Mouse (Mus musculus) left cerebral cortex, adult 11 months (tissue): ENCODE results near the gene Hoxa5.

Source experiments
- DNase-seq: peaks from one replicate; pipeline ENCODE4 v3.0.0; 2022; ENCODE audit warnings: low spot score

Hoxa5 gene

DNA sequence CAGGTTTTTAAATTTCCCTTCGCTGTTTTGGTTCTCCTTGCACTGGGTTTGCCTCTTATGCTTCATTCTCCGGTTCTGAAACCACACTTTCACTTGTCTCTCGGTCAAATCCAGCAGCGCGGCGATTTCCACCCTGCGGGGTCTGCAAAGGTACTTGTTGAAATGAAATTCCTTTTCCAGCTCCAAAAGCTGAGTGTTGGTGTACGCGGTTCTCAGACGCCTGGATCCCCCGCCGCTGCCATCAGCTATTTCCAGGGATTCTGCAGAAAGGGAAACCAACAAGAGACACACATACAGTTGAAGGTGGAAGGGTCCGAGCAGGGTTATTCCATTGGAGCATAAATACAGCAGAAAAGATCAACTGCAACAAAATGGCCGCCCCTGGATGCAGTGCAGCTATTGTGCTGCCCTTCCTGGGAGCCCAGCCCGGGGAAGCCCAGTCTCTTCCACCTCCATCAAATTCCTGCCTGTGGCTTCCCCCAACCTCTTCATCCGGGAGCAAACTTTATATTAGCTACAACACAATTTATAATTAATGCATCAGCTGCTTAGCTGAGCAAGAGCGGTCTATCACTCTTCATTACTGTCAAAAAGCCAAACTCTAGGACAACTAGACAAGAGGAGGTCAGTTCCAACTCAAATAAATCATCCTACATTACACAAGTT is 40.9 kb downstream of the Hoxa5 start:
- DNase-seq = no peak

DNA sequence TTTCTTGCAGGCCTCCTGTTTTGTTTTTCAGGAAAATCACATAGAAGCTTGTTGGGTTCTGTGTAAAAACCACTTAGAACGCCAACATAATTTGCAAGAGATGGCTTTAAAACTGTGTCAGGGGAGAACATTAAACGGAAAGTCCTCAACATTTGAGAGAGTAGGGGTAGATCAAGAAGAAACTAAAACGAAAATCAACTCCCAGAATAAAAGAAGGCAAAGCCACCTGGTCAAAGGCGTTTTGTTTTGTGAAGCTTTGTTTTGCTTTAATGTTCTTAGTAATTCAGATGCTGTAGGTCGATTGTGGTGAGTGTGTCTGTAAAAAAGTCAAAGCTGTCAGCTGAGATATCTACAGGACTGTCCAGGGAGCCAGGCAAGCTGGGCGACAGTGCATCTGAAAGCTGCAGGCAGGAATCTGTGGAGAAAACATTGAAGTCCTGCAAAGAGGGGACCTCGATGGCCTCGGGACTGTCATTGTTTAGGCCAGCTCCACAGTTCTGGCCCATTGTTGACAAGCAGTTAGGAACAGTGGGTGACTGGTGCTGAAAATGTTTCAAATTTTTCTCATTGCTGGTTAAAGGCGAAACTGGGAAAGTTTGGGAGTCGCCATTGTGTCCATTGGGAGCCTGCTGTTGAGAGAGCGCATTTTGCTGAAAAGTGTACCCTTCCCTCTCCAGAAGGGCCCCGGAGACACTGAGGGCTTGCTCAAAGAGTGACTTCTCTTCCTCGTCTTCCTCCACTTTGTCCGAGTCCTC is 41.6 kb downstream of the Hoxa5 start:
- no peak for DNase-seq

DNA sequence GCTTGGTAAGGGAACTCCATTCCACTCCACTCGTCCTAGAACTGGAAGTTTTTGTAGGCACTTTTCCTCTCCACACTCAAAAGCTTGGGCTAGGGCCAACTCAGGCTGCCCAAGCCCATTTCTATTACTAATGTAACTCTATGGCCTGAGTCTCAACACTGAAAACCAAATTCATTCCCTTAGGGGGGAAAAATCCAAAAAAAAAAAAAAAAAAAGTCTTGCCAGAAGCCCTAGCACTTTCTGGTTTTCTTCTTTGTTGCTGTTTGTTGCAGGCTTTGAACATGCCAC is 42.4 kb downstream of the Hoxa5 start:
- no peak for DNase-seq

DNA sequence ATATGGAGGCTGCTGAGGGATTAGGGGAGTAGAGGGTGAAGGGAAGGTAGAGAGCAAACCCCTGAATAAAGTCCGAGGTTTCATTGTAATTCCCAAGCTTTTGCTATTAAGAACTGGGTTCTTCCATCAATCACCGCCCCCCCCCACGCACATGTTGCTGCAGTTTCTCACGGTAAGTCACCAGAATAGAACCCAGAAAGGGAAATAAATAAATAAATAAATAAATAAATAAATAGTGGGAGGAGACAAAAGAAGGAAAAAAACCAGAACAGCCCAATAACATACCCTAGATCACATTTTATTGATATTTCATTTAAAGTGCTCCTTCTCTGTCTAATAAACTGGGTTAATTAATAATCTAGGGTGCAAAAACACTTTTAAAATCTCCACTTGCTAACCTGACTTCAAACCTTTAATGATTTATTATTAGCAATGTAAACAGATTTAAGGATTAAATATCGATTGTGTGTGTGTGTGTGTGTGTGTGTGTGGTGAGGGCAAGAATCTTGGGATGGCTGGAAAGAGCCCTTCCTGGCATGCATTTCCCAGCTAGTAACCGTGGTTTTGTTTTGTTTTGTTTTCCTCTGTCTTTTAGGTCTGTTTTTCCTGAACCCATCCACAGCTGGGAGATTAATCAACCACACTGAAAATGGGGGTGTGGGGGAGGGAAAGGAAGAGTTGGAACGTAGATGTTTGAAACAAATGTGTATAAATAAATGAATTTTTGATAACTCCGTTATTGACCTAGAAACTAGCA is 42.9 kb downstream of the Hoxa5 start:
- no peak for DNase-seq

DNA sequence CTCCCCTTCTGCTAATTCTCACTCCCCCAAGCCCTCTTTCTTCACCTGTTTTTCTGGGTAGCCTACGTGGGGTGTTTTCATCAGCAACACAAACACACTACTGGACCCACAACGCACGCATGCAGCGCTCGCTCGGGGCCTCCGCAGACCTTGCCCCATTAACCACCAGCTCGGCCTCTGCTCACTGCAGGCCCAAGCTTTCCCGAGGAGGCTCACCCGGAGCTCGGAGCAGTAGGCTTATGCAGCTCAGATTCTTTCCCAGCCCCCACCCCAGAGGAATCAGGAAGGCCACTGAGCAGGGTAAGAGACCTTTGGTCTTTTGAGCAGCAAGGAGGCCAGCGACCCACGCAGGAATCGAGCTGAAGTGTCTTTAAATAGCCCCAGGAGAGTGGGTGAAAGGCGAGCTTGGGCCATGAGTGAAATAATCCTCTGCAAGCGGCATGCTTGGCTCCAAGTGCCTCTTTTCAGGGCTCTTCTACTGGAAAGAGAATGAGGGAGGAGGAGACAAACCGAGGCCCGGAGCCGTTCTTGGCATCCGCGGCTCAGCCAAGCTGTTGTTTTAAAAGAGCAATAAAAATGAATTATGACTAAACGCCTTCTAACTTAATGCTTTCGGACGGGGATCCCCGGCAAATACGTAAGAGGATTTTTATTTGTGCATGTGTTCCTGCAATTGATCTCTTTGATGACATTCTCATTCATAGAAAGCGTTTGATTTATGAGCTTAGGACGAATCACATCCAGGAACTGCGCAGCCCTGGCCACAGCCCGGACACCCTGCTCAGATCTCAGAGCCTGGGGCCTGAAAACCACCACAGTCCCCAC is 43.7 kb downstream of the Hoxa5 start:
- DNase-seq = no peak

DNA sequence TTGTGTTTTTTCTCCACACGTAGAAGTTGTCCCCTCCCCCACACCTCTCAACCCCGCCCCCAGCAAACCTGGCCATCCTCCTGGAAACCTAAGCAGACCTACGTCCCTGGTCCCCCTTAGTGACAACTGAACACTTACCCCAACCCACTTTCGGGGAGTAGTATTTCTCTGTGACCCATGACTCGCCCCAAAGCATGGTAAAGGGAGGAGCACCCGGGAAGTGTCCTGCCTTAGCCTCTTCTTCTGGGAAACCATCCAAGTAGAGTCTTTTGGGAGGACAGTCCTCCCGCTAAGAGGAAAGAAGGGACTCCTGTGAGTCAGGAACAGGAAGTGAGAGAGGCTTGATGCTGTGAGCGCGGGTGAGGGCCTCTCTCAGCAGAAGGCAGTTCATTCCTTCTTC is 44.4 kb downstream of the Hoxa5 start:
- no peak for DNase-seq

DNA sequence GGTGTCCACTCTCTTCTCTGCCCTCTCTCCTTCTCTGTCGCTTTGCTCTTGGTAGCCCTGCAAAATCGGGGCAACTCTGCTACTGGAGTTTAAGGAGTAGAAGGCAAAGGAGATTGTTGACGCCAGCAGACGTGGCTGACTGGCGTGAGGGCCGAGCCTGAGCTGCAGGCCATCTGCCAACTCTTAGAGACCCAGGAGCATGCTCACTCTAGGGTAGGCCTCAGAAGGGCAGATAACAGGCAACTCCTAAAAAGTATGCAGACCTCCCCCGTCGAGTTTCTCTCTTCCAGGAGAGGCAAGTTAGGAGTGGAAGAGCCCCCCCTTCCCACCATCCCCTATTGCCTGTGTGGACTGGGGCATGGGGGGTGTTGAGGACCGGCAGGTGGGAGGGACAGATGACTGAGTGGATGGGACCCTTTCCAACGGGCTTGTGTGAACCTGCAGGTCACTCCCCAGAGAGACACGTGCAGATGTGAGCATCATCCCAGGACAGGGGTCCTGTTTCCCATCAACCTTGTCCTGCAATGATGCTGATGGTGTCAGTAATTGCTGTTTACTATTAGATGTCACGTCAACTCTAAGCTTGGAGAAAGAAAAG is 45.1 kb downstream of the Hoxa5 start:
- DNase-seq = no peak

DNA sequence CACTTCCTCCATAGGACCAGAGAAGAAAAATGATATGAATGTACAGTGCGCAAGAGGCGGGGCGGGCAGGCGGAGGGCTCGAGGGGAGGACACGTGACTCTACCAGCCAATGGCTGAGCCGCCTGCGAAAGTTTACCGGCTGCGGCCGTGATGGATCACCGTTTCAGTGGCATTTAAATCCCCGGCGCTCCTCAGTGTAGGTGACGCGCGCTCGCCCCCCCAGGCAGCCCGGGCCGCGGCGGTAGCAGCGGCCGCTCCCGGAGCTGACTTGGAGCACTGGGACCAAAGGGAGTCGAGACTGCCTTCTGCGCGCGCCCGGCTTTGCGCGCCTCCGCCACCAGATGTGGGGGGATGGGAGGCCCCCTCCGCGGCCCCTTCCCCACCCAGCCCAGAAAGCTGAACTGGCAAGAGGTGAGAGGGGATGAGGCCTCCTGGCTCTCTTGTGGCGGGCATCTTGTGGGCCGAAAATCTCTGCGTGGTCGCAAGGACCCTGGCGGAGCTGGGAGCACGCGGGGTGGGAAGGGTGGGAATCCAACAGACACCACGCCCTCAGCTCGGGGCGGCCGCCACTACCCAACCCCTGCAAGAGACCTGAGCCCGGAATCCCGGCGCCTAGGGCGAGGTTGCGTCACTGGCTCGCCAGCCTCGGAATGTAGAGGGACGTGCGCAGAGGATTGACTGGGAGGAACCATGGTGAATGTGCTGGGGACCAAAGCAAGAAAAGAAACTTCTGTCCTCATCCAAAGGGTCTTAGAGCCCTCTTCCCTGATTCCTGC is 45.9 kb downstream of the Hoxa5 start, which contains the start of gene Hoxa1:
Gene Hoxa1 (minus strand): TSS at position 42 of the 776 bp plus-strand sequence.
- no peak for DNase-seq

DNA sequence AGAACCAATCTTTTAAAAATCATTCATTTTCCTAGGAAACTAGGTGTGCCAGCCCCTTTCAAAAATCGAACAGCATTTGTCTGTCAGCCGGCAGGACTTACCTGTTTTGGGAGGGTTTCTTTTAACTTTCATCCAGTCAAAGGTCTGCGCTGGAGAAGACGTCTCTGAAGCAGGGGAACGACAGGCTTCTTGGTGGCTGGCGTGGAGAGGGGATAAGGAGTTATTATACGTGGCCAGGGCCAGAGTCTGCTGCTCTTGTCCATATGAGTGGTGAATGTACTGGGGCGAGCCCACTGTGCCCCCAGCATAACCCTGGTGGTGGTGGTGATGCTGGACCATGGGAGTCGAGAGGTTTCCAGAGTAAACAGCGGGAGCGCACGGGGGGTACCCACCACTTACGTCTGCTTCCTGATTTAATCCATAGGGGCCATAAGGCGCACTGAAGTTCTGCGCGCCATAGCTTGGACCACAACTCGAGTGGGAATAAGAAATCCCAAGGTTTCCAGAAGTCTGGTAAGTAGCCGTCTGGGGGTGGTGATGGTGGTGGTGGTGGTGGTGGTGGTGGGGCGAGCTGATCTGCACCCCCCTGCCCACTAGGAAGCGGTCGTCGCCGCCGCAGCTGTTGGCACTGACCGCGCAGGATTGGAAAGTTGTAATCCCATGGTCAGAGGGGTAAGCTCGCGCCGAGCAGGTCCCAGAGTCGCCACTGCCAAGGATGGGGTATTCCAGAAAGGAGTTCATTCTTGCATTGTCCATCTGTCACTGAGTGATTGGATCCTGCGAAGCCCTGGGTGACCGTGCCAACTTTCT is 46.7 kb downstream of the Hoxa5 start:
- no peak for DNase-seq

DNA sequence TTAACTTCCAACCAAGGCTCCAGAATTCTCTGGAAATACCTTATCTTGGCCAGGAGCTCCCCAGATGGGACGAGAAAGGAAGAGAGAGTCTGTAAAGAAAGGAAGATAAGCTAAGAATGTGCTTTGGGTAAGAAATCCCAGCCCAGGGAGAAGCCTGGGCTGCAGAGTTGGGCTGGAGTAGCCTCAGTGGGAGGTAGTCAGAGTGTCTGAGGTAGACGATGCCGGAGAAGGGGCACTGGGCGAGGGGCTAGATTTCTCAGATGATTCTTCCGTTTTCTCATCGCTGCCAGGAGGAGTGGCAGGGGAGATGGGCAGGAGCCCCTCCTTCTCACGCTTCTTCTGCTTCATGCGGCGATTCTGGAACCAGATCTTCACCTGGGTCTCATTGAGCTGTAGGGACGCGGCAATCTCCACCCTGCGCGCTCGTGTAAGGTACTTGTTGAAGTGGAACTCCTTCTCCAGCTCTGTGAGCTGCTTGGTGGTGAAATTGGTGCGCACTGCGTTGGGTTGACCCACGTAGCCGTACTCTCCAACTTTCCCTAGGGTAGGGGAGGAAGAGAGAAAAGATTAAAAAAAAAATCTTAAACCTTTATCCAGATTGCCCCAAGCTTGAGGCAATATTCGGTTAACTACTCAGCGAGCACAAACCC is 47.7 kb downstream of the Hoxa5 start:
- DNase-seq = no peak

DNA sequence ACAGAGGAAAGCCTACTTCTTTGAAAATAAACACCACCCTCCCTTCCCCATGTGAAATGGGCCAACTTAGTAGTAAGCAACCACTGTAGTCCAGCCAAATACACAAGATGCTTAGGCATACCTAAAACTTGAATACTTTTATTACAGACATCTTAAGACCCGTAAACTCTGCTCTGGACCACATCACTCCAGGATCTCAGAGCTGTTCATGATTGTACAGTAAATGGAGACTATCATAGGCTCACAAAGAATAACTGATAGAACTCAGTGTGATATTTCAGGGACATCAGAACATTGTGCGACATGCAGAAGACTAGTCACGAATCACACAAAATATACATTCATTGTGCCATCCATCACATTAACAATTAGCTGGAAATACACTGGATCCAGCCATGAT is 48.9 kb downstream of the Hoxa5 start:
- no peak for DNase-seq

DNA sequence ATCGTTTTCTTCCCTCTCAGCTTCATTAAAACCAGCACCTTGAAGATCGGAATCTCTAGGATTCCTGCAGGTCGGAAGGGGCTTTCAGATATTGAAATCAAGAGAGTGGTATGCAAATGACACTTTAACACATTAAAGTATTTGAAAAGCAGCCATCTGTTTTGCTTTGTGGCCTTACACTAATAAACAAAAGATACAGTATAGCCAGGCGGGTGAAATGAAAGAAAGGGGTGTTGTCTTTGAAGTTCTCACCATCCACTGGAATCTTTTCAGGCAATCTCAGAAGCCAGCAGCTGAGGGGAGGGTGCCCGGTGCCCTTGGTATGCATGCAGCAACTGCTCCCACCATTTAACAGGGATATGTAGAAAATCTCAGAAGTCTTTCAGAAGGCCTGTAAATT is 50.3 kb downstream of the Hoxa5 start:
- DNase-seq = no peak

DNA sequence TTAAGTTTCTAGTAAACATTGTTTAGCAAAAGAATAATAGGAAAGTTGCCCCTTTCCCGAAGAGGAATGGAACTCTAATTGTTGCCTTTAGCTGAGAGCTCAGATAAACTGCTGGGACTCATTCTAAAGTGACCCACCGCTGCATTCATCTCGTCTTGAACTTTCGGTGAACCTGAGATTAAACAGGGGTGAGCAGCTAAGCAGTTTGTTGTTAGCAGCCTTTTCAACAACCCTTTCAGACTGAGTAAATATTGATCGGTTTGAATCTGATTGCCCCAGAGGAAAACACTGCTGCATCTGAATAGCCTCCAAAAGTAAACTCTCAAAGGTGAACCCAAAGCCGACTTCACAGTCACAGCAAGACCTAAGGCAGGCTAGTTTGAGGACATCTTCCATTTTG is 51.1 kb downstream of the Hoxa5 start:
- DNase-seq = no peak

DNA sequence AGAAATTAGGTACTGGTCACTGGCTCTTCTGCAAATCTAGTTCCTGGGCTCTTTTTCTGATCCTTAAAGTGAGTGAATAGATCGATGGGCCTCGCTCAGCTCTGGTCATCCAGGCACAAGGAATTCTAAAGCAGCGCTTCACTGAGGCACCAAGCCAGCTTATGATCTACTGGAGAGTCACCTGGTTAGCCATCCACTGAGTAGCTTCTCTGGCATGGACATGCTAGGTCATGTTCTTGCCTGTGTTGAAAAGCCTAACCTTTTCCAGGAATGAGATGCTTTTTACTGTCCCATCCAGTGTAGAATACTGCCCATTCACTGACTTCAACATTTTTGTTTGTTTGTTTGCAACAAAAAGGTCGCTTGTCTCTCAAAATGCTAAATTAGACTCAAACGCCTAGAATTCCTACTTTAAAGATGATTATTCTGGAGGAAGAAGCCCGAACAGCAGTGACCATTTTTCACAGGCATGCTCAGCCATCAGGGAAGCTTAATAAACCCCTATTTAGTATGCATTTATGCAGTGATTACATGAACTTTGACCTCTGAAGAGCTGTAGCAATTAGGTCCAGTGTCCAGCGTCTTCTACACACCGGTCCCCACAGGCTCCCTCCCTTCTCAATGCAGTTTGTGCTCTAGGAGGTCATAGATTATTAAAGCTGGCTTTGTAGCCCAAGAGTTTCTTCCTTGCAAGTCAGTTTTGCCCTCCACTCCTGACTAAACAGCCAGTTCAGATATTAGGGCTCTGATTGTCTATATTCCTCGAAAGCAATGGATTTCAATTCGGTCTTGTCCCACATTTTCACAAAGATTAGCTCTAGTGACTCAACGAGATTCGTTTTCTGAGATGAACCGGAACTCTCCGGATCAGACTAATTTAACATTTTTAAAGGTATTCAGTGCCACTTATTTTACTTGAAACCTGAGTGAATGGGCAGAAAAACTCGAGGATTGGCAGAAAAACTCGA is 51.9 kb downstream of the Hoxa5 start:
- DNase-seq = no peak
